Mouse (Mus musculus): ENCODE data around the gene Sorcs1. TPM values are rescaled to one million over a fixed set of nuclear protein-coding genes. Genes with fewer than 3 reads are reported as not detected.

Sorcs1 gene
- 0.96 and 1.3 TPM in 2 replicates for total RNA-seq (2021)
- long read RNA-seq, experiment 1 = 0 reads
- long read RNA-seq, experiment 2 = 0 reads

DNA sequence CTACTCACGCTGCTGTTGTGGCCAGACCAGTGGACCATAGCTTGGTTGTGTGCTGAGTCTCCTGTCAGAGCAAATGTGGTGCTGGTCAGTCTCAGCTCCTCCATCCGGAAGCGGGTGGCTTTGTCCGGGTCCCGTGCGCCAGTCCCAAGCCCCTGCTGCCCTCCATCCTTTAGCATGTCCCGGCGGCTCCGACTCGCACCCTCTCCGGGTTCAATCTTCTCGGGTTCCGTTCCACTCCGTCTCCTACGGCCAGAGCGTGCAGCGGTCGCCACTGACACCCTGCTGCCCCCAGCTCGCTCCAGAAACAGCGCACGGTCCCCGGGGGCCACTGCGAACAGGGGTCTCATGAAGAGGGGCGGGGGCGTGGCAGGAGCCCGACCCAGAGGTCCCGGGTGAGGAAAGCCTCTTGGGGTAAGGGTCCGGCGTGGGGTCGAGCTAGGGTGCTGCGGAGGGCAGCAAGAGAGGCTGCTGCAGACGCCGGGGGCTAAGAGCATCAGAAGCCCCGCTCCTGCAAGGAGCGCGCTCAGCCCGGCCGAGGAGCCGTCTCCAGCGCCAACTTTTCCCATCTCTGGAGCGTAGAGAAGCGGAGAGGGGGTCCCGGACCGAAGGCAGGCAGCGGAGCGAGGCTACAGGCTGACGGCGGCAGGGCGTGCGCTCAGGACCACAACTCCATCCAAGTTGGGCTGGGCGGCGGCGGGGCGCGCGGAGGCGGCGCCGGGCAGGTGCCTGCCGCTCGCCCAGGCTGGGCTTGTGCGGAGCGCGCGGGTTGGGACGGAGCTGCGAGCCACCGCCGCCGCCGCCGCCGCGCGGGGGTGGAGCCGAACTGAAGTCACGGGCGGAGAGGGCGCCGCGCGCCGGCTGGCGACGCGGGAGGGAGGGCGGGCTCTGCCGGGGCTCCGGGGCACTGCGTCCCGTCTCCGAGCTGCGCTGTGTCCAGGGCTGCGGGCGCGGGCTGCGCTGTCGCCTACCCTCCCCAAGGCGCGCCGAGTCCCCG, at the start of gene Sorcs1:
Gene Sorcs1, minus strand, starts transcription at position 744 of the 994 bp plus-strand sequence.
- DNase-seq = peak; percentile 61

DNA sequence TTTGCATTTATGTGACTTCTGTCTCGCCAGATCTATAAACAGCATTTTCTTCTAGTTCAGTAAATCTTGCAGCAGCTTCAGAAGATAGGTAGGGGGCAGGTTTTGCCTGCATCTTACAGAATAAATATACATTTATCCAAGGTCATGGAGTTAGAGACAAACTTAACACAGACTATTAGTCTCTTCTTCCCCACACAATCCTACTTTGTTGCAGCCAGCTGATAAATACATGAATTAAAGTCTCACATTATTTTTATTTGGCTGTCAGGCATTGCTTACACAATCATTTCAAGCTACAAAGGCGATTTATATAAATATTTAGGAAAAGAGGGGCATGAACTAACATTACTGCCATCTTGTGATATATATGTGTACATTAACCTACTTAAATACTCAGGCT, 4.8 kb upstream of the Sorcs1 start:
- DNase-seq = no peak

DNA sequence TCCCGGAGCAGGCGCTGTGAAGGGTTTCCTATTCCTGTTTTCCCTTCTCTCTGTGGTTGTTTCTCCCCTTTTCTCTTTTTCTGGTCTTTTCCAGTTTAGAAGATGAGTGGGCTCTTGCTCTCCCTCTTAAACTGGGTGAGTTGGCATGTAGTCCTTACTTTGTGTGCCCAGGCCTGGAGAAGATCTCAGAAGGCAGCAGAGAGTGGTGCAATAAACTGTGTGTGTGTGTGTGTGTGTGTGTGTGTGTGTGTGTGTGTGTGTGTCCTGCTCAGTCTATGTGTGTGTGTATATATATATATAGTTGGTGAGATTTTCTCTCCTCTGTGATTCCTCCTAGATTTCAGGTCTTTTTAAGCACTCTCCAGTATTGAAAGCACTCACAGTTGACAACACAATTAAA, 500 bp upstream of the Sorcs1 start:
- no peak for DNase-seq

DNA sequence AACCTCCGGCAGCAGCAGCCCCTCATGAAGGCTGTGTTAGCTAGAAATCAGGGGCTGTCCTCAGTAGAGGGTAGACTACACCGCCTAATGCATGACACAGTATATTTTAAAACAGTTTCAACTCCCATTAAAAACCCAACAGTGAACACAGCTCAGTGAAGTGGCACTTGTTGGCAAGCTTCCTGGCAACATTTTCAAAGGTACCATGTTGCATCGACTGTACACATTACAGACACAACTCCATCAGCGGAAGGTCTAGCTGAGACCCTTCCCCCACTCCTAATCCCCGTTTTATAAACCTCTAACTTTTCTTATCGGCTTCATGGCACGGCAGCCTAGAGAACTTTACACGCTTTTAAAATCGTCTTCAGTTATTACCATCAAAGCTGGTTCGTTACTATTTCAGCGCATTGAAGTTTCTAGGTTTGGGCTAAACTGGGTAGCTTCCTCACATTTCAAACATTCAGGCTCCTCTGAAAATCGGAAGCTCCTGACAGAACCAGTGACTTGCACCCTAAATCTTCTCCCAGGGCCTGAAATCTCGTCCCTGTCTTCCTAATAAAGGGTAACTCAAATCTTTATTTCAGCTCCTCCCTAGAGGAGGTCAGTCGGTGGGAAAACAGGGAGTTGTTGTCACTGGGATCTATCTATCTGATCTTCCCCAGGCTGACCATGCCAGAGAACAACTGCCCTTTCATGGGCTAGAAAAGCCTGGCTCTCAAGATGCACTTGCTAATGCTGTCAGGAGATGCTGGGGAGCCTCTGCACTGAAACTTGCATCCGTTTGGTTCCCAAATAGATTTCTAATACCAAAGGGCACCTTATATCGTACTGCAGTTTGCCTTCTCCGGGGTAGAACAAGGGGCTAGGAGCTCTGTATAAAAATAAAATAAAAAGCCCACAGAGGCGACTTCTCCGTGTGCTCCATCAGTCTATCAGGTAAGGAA, 1.6 kb downstream of the Sorcs1 start:
- DNase-seq = no peak

DNA sequence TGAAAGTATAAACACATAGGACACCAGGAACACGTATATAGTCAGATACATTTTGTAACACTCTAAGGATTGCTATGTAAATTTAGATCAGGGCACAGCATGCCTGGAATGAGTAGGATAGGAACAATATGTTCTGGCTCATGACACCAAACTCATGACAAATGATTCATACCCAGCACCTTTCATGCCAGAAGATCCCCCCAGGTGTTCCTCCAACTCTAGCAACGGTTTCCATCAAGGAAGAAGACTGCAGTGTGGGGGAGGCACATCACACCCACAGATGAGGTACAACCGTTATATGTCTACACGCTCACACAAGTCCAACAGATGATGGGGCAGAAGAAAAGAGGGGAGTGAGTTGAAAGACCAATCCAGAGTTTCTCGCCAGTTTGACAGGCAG, 3.5 kb downstream of the Sorcs1 start:
- no peak for DNase-seq

DNA sequence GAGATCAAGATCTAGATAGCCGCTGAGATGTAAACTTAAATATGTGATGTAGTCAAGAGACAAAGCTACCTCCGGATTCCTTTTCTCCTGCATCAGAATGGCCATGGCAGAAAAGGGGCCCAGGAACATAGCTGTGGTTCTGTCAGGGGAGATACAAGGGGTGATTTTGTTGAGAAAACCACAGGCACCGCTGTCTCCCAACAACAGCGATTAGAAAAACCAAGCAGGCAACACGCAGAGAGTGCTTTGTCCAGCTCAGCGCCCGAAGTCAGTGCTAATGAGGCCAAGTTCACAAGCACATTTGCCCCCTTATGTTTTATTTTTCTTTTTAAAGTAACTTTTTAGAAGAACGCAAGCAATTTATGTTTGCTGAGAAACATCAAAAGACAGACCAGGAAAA, 10.9 kb downstream of the Sorcs1 start:
- DNase-seq = no peak

DNA sequence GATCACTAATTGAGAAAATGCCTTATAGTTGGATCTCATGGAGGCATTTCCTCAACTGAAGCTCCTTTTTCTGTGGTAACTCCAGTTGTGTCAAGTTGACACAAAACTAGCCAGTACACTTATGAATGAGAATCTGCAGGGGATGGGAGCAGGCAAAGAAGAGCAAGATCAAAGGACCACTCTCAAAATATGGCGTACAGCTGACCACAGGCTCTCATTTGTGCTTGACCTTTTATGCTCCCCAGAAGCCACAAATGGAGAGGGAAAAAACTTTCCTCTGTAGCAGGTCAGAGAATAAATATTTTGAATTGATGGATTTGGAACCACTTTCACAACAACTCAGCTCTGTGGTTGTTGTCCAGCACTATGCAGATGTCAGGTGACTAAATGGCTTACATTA, 14.1 kb downstream of the Sorcs1 start:
- DNase-seq = no peak

DNA sequence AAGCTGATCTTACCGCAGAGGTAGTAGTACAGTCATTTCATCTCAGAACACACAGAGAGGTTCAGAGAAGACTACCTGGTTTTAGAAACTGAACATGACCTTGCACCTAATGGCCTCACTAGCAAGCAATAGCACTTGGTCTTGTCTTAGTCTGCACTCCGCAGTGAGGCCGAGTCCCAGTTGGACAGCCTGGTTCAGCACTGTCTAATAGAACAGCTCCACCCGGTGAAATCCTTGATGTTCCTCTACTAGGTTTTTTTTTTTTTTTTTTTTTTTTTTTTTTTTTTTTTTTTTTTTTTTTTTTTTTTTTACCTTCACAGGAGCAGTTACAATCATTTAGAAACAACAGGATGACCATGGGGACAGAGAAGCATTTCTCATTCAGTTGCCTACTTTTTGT, 19.3 kb downstream of the Sorcs1 start:
- DNase-seq = peak; percentile 31

DNA sequence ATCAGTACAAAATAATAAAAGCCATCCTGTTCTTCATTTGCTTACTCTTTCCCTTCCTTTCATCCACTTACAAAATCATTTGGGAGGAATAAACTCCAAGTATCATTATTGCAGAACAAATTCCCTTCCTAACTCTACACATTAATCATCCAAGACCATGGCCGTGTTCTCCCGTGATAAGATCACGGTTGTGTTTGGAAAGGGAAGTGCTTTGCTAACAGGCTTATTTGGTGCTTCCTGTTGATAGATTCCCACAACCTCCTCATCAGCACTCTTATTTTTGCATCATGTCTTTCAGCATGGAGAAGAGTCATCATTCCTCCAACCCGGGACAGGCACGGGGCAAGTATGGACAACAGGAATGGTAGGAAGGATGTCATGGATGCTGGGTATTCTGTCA, 25.7 kb downstream of the Sorcs1 start:
- no peak for DNase-seq

DNA sequence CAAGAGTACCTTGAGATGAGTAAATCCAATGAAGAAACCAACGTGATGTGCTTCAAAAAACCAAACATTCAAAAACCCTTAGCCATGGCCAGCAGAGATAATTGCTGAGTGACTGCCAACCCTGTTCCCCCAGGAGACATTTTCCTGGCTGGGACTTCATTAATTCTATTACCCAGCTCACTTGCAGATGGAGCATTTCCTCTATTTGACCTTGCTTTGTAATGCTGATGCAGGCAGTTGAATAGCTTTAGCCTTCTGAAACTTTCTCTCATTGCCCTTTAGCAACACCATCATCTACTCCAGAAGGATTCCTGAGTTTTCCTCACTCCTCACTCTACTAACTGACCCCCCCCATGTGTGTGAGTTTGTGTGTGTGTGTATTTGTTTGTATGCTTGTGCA, 34.6 kb downstream of the Sorcs1 start:
- no peak for DNase-seq

DNA sequence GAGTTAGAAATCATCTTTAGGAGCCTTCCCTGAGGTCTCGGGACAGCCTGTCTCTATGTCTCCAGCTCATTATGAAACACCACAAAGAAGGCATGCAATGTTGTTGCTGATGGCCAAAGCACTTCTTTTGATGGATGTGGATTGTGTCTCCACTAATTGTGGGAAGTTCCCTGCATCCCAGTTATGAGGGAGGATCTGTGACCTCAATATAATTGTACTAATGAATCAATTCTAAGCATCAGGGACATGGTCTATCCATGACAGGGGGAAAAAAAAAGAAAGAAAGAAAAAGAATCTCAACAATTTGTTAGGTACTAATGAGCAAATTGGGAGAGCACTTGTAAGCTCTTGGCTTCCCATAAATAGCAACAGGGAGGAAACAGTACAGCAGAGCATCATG, 36.3 kb downstream of the Sorcs1 start:
- DNase-seq = no peak

DNA sequence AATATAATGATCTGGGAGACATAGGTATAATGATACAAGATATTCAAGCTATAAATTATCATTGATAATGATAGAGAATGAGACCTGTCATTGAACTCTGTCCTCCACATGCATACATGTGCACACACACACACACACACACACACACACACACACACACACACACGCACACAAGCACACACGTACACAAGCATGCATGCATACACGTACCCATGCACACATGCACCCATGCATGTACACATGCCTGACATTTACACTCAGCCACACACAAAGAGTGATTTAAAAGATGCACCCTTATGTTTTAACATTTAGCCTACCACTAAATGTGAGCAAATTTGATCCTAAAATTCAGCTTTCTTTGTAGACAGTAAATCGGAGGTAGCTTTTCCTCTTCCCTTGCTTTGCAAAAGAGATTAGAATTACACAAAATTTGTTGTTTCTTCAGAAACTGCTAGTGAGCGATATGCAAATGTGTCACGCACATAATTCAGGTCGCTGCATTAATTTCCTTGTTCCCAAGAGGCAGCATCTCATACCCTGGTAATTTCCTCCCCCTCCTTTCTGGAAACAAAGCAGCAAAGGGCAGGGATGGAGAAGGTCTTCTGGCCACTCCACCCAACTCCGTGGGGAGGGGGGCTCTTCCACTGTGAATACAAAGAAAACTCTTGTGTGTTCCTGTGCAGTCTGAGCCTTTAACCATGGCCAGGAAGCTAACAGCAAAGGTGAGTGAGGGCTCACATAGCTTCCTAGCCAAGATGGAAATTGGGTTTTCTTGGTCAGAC, 38.0 kb downstream of the Sorcs1 start:
- no peak for DNase-seq

DNA sequence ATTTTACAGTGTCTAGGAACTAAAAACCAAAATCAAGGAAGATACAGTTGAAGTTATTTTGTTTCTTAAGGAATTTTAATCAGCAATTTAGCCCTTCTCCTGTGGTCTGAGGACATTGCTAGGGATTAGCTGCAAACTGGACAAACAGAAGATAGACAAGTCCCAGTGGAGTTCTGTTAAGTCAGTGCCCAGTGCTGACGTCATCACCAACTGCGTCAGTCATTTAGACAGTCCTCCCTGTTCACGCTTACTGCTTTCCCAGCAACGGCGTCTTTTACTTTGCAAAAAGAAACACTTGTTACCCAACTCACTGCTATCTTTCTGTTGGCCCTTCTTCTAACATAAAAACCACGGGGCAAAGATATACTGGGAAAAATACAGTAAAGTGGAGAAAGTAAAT, 40.3 kb downstream of the Sorcs1 start:
- no peak for DNase-seq

DNA sequence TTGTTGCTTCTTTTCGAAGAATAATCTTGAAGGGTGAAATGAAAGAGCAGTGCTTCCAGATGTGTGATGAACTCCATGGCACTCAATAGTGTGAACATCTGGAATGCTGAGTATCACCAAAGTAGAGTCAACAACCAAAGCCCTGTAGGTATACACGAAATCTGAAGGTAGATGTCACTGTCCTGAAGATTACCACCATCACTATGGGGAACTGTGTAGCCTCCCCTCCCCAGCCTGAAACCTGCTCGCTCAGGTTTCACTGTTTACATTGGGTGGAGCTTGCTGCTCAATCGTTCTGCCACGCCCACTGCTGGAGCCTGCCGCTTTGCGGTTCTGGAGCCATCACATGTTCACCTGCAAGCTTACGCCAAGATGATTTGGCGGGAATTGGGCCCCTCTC, 64.4 kb downstream of the Sorcs1 start:
- DNase-seq = no peak

DNA sequence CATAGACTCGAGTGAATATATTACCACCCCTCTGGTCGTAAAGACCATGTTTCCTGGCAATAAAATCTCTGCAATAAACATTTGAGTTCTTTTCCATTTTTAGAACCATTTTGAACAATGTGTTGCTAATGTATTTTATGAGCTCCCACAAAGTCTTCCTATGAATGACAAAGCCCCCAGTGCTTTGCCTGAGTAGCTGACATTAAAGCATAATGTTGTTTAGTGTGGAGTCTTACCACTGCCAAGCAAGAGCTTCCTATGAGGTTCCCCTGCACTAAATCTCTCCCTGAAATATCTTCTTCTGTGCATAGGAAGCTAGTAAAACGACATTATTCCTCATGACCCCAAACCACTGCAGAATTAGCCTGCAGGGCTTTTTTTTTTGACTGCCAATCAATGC, 66.8 kb downstream of the Sorcs1 start:
- no peak for DNase-seq

DNA sequence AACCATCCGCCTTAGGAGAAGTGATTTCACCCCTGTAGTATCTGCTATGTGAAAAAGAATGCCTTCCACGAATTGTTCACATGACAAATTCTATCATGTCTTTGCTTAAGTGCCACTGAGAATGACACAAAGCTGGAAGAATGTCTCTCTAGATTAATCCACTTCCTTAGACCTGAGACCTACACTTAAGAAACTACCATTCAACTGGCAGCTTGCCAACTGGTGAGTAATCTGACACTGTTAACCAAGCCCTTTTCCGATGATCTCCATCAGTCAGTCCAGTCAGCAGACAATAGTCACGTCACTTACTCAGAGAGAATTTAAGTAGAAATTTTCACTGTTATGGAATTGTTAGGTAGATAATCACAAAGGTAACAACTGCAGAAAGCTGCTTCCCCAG, 74.6 kb downstream of the Sorcs1 start:
- DNase-seq = no peak

DNA sequence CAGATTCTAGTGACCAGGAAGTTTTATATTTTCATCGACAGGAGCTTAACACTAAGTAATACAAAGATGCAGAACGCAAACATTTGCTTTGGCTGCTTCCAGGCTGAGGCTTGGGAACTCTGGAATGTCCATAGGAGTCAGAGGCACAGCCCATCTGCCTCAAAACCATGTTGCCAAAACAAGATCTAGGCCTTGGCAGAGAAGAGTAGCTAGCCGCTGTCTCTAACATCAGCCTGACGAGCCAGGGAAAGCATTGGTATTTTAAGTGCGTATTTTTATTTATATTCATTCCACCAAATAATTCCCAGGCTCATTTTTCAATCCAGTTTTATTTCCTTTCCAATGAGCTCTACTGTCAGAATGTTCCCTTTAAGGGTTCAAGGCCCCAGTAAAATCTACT, 75.1 kb downstream of the Sorcs1 start:
- DNase-seq = no peak

DNA sequence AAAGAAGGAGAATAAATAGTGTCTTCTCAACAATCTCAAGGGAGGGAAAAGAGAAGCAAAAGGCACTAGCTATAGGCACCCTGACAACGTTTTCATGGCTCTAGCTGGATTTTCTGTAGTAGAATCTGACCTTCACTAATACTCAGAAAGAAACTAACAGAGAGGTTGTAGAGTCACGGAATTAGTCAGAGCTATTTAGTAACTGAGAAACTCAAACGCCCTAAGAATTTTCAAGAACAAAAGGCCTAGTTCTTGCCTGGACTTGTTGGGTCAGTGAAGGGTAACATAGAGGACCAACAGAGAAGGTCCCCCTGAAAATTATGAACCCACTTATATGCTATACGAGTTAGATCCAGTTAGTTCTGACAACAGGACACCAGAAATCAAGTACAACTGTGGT, 81.1 kb downstream of the Sorcs1 start:
- no peak for DNase-seq

DNA sequence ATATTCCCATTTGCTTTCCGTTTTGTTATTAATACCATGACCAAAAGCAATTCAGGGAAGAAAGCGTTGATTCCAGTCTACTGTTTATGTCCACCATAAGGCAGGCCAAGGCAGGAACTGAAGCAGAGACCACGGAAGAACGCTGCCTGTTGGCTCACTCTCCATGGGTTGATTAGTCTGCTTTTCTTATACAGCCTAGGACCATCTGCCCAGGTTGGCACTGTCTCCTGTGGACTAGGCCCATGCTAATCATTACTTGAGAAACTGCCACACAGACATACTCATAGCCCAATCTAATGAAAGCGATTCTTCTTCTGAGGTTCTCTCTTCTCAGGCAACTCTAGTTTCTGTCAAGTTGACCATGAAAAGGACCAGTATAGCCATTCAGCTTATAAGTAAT, 92.3 kb downstream of the Sorcs1 start:
- no peak for DNase-seq

DNA sequence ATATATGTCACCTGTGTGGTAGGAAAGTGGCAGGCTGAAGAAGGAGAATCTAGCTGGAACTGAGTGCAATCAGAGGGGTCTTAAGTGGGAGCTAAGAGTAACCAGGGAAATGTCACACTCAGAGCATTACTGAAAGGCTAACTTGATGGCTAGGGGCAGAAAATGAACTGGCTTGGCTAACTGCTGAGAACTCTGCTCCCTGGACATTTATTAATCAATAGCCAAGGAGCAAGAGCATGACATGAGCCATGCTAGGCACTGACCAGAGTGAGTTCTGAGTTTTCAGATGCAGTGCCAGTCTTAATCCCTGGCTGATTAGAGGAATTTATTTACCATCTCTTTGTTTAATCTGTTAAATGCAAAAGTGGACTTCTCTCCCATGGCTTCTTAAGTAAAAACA, 95.5 kb downstream of the Sorcs1 start:
- no peak for DNase-seq

DNA sequence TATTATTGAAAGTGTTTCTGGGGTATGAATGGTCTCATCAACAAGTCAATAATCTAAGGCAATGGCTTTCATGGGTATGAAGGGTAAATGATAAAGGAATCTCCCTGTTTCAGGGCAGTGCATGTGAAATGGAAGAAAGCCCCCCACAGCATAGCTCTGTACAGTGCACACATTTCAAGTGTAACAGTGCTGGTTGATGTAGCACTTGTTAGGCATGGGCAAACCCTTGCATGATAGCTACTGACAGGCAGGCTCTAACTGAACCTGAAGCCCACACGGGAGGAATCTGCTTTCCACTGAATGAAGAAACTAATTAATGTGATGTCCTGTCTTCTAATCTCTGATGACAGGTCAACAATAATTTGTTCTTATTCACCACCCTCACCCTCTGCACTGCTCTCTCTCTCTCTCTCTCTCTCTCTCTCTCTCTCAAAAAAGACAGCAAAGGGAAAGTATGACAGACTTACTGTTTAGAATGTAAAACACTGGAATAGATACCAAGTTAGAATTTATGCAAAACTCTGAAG, 108.7 kb downstream of the Sorcs1 start:
- DNase-seq = no peak

DNA sequence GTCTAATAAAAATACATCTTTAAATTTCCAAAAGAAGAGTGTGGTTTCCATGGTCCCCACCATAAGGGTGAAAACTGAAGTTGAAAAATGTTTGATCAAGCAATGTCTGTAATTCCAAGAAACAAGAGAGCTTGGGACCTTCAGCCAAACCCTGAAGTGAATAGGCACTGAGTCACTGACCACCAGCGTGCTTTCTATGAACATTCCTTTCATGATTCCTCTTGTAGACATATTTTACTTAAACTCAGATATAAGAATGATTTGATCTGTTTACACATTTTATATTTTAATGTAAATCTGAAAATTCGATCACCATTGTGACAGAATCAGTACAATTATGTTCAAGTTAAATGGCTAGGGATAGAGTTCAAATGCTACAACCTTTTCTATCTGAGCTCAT, 112.1 kb downstream of the Sorcs1 start:
- no peak for DNase-seq
